ENCODE assay signal across 8 mouse cellular contexts in the genomic region with DNA sequence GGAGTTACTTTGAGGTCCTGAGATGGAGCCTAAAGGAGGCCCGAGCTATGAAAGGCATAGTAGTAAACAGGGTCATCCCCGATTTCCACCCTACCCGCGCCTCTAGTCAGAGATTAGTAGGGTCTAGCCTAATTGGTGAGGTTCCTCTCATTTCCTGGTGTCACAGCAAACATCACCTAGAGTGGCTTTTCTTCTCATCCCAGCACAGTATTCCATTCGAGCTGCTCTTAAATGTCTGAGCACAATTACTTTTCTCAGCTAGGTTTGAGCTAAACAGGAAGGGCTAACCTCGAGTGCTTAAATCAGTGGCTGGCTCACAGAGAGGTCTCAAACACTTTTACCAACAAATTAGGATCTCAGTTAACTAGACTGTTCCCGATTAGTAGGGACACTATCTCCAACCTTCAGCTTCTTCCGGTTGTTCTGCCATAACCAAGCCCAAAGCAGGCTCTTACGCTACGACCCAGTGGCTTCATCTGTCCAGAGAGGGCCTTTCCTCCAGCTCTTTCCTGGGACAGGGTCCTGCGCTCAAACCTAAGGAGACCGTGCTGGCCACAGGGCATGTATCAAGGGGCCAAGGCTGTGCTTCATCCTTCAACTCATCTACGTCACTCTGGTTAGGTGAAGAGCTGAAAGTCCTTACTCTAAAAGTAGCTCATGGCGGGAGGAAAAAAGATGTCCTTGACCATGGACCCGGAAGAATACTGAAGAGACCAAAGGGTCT. TPM values are rescaled to one million over a fixed set of nuclear protein-coding genes. Genes with fewer than 3 reads are reported as not detected.
A peak's percentile ranks its signal among the peaks of the same experiment; 100 is the strongest.
DNase-seq lines count a peak whose midpoint lies in the region; ATAC-seq and TF ChIP-seq lines count a peak whose summit lies in the region.

No protein-coding gene starts in this region.

- no peaks in the 10 kb centered on the region for H3K9me3 ChIP-seq in lung, postnatal 0 days (ENCODE audit: low read length)
- H3K9me3 ChIP-seq in forebrain, embryonic 11.5 days (ENCODE audit: control insufficient read depth, low read length), result no peaks in the 10 kb centered on the region
- no peaks in the 10 kb centered on the region for H3K9me3 ChIP-seq in limb, embryonic 14.5 days (ENCODE audit: control insufficient read depth, low read length)
- H3K9me3 ChIP-seq in stomach, embryonic 14.5 days (ENCODE audit: control insufficient read depth, low read depth, low read length), result no peaks in the 10 kb centered on the region

- H3K4me2 ChIP-seq in lung, postnatal 0 days (replicated peaks; ENCODE audit: low read depth, low read length), result peak overlapping the region; percentile 50
- peak overlapping the region; percentile 54 for H3K4me2 ChIP-seq in forebrain, embryonic 11.5 days (ENCODE audit: low read depth, low read length, severe bottlenecking)
- H3K4me2 ChIP-seq in limb, embryonic 14.5 days (replicated peaks; ENCODE audit: low read depth, low read length, severe bottlenecking), result peak overlapping the region; percentile 56
- H3K4me2 ChIP-seq in stomach, embryonic 14.5 days (replicated peaks; ENCODE audit: low read depth, low read length), result peak overlapping the region; percentile 45

- peak overlapping the region; percentile 79 for H3K4me3 ChIP-seq in lung, postnatal 0 days (ENCODE audit: low read depth, low read length)
- peak overlapping the region; percentile 99 for H3K4me3 ChIP-seq in forebrain, embryonic 11.5 days (ENCODE audit: low read depth, low read length)
- H3K4me3 ChIP-seq in limb, embryonic 14.5 days (replicated peaks; ENCODE audit: low read length), result peak overlapping the region; percentile 86
- peak overlapping the region; percentile 90 for H3K4me3 ChIP-seq in stomach, embryonic 14.5 days (ENCODE audit: low read depth, low read length)

- 0 out of 2 replicates have a peak overlapping the region, but pooled peaks have one; percentile 24 for H3K9ac ChIP-seq in lung, postnatal 0 days (replicated peaks; ENCODE audit: low read depth)
- H3K9ac ChIP-seq in forebrain, embryonic 11.5 days (ENCODE audit: low read length), result peak overlapping the region; percentile 60
- H3K9ac ChIP-seq in limb, embryonic 14.5 days (ENCODE audit: low read depth, low read length, severe bottlenecking), result peak overlapping the region; percentile 66
- peak overlapping the region; percentile 49 for H3K9ac ChIP-seq in stomach, embryonic 14.5 days (replicated peaks; ENCODE audit: low read depth, low read length)

- WGBS in lung, postnatal 0 days, result 62% methylated on average over 15 of the region's 15 CpGs
- WGBS in forebrain, embryonic 11.5 days, result 62% methylated on average over 15 of the region's 15 CpGs
- WGBS in limb, embryonic 14.5 days, result 59% methylated on average over 15 of the region's 15 CpGs
- WGBS in stomach, embryonic 14.5 days, result 62% methylated on average over 15 of the region's 15 CpGs

- no peak overlapping the region for H3K27ac ChIP-seq in lung, postnatal 0 days (ENCODE audit: low read length)
- no peak overlapping the region for H3K27ac ChIP-seq in forebrain, embryonic 11.5 days (ENCODE audit: low read depth, low read length)
- H3K27ac ChIP-seq in limb, embryonic 14.5 days (replicated peaks; ENCODE audit: low read depth, low read length), result peak overlapping the region; percentile 38; the same call in 1 of the 2 replicates
- no peak overlapping the region for H3K27ac ChIP-seq in stomach, embryonic 14.5 days (ENCODE audit: low read length)

- TF ChIP-seq CTCF in lung, postnatal 0 days (IDR thresholded peaks at IDR 0.05), result no peak

- H3K4me1 ChIP-seq in lung, postnatal 0 days (ENCODE audit: insufficient read depth, low read depth, low read length), result peaks cover 4% of the 10 kb centered on the region; the same call in 1 of the 2 replicates
- H3K4me1 ChIP-seq in forebrain, embryonic 11.5 days (replicated peaks; ENCODE audit: control insufficient read depth, insufficient read depth, low read length), result peaks cover 13% of the 10 kb centered on the region
- H3K4me1 ChIP-seq in limb, embryonic 14.5 days (ENCODE audit: control insufficient read depth, insufficient read depth, low read length), result peaks cover 10% of the 10 kb centered on the region; the same call in 1 of the 2 replicates
- peaks cover 12% of the 10 kb centered on the region for H3K4me1 ChIP-seq in stomach, embryonic 14.5 days (ENCODE audit: control insufficient read depth, insufficient read depth, low read length)

- H3K27me3 ChIP-seq in lung, postnatal 0 days (replicated peaks; ENCODE audit: insufficient read depth, low read length), result no peaks in the 10 kb centered on the region
- no peaks in the 10 kb centered on the region for H3K27me3 ChIP-seq in forebrain, embryonic 11.5 days (ENCODE audit: control insufficient read depth, insufficient read depth, low read length)
- H3K27me3 ChIP-seq in limb, embryonic 14.5 days (ENCODE audit: control insufficient read depth, insufficient read depth, low read length), result no peaks in the 10 kb centered on the region
- H3K27me3 ChIP-seq in stomach, embryonic 14.5 days (ENCODE audit: control insufficient read depth, insufficient read depth, low read length), result no peaks in the 10 kb centered on the region

- H3K36me3 ChIP-seq in lung, postnatal 0 days (ENCODE audit: insufficient read depth, low read length), result peaks cover 8% of the 10 kb centered on the region
- peaks cover 13% of the 10 kb centered on the region; the same call in 1 of the 2 replicates for H3K36me3 ChIP-seq in forebrain, embryonic 11.5 days (ENCODE audit: control insufficient read depth, insufficient read depth, low read length)
- peaks cover 33% of the 10 kb centered on the region for H3K36me3 ChIP-seq in limb, embryonic 14.5 days (ENCODE audit: control insufficient read depth, insufficient read depth, low read length)
- peaks cover 32% of the 10 kb centered on the region for H3K36me3 ChIP-seq in stomach, embryonic 14.5 days (ENCODE audit: control insufficient read depth, insufficient read depth, low read length)

- ATAC-seq in lung, postnatal 0 days, result no peak; the same call in 1 of the 2 replicates
- no peak for ATAC-seq in forebrain, embryonic 11.5 days (replicated peaks; ENCODE audit: low FRiP score)
- ATAC-seq in limb, embryonic 14.5 days (ENCODE audit: low FRiP score, low read depth), result no peak
- no peak; the same call in 1 of the 2 replicates for ATAC-seq in stomach, embryonic 14.5 days (ENCODE audit: insufficient number of reproducible peaks, insufficient read depth, low FRiP score, low read depth)

- no peak for DNase-seq in lung, postnatal 0 days (ENCODE audit: low spot score)
- no peak for DNase-seq in lung, postnatal 10 days
- DNase-seq in forebrain, embryonic 11.5 days (ENCODE audit: low spot score), result no peak
- no peak for DNase-seq in limb, embryonic 14.5 days (ENCODE audit: low spot score)
- no peak for DNase-seq in urinary bladder, postnatal 4 days (ENCODE audit: low spot score in 2 of 2)
- DNase-seq in left cerebral cortex, adult 18-20 months (ENCODE audit: low spot score in 2 of 2), result no peak
- no peak for DNase-seq in gastrocnemius, adult 18-20 months (ENCODE audit: low spot score)

- no peak for TF ChIP-seq POLR2A in limb, embryonic 14.5 days (IDR thresholded peaks at IDR 0.05; ENCODE audit: borderline replicate concordance, extremely low read depth, insufficient read depth, insufficient read length)

- no peak for TF ChIP-seq EP300 in lung, postnatal 0 days (IDR thresholded peaks at IDR 0.05)

RNA-seq across cellular contexts. Expression of gene Rps17, which starts 0.6 kb away (rescaled TPM):
- polyA plus RNA-seq in lung, postnatal 0 days (2015; fragmentation: Nextera tagmentation; extraction: Ambion mirVana), result 860 and 899 TPM in 2 replicates
- 1,077 and 1,117 TPM in 2 replicates for polyA plus RNA-seq in forebrain, embryonic 11.5 days (2014; fragmentation: Nextera tagmentation; extraction: Ambion mirVana)
- polyA plus RNA-seq in limb, embryonic 14.5 days (2012; rRNA removed), result 1,944 and 2,727 TPM in 2 replicates
- polyA plus RNA-seq in limb, embryonic 14.5 days (2014; fragmentation: Nextera tagmentation; extraction: Ambion mirVana), result 1,353 and 1,439 TPM in 2 replicates
- 1,419 and 1,515 TPM in 2 replicates for polyA plus RNA-seq in stomach, embryonic 14.5 days (2014; fragmentation: Nextera tagmentation; extraction: Ambion mirVana)
- 100 to 1,000 TPM; 537 to 543 TPM for total RNA-seq in left cerebral cortex, adult 18-20 months (2021)
- 100 to 1,000 TPM; 798 to 844 TPM for total RNA-seq in gastrocnemius, adult 18-20 months (2021)
